Mouse (Mus musculus) heart, embryonic 11.5 days (tissue): ENCODE results near the gene Ggt5. TPM values are rescaled to one million over a fixed set of nuclear protein-coding genes. Genes with fewer than 3 reads are reported as not detected.

Experiments
- ATAC-seq: fragments of 200-750 bp; cut with Nextera tagmentation; replicated peaks from 2 replicates; pipeline ENCODE4 v1.8.0; 2017; ENCODE audit warnings: moderate library complexity; ENCODE audit not compliant: insufficient number of reproducible peaks, low FRiP score, low TSS enrichment
- H3K27ac ChIP-seq: fragments of 300-500 bp; sonication (generic); 2 replicates; pipeline ENCODE4 v1.5.1; 2014; ENCODE audit warnings: mild to moderate bottlenecking, low read depth, low read length
- H3K27me3 ChIP-seq: fragments of 300-500 bp; sonication (generic); 2 replicates; pipeline ENCODE4 v1.6.1; 2014; ENCODE audit warnings: mild to moderate bottlenecking, low read length, mixed read lengths; ENCODE audit not compliant: control insufficient read depth, insufficient read depth
- H3K36me3 ChIP-seq: fragments of 300-500 bp; sonication (generic); 2 replicates; pipeline ENCODE4 v1.6.1; 2014; ENCODE audit warnings: mild to moderate bottlenecking, low read length, moderate library complexity, mixed read lengths; ENCODE audit not compliant: control insufficient read depth, insufficient read depth
- H3K4me1 ChIP-seq: fragments of 300-500 bp; sonication (generic); 2 replicates; pipeline ENCODE4 v1.6.1; 2014; ENCODE audit warnings: low read length; ENCODE audit not compliant: control insufficient read depth, insufficient read depth
- H3K4me2 ChIP-seq: fragments of 300-500 bp; sonication (generic); 2 replicates; pipeline ENCODE4 v1.6.1; 2014; ENCODE audit warnings: mild to moderate bottlenecking, moderate library complexity
- H3K4me3 ChIP-seq: fragments of 300-500 bp; sonication (generic); 2 replicates; pipeline ENCODE4 v1.5.1; 2014; ENCODE audit warnings: low read depth, low read length
- H3K9ac ChIP-seq: fragments of 300-500 bp; sonication (generic); 2 replicates; pipeline ENCODE4 v1.6.1; 2014; ENCODE audit warnings: mild to moderate bottlenecking, low read depth, low read length, moderate library complexity
- H3K9me3 ChIP-seq: fragments of 300-500 bp; sonication (generic); replicated peaks from 2 replicates; pipeline ENCODE4 v1.6.1; 2016; ENCODE audit warnings: low read length; ENCODE audit not compliant: control insufficient read depth
- WGBS: fragments of 180-500 bp; shearing (Covaris S2); extraction: QIAGEN DNeasy Blood & Tissue Kit; methylation state at CpG from one replicate; pipeline ENCODE4 v1.1.7; 2014; ENCODE audit not compliant: insufficient replicate concordance; 5-methylcytosine and 5-hydroxymethylcytosine counted together
- polyA plus RNA-seq: library from polyadenylated mRNA; unstranded; fragments of >200 nt; fragmentation: Nextera tagmentation; extraction: Ambion mirVana; gene quantifications from 2 replicates; pipeline ENCODE4 v1.2.1, GENCODE M21; 2014

The Ggt5 gene
- polyA plus RNA-seq, 1 experiment from 2014 or later, result 2.8 TPM

GRCm38 (mm10) chr10:75635019-75635692 is 46.0 kb downstream of the Ggt5 start:
- no peak overlapping the region for H3K4me3 ChIP-seq
- H3K9me3 ChIP-seq, result no peaks in the 10 kb centered on the region
- H3K9ac ChIP-seq, result no peak overlapping the region
- no peak for ATAC-seq
- no peaks in the 10 kb centered on the region for H3K36me3 ChIP-seq
- no peaks in the 10 kb centered on the region for H3K4me1 ChIP-seq
- H3K4me2 ChIP-seq, result no peak overlapping the region
- no peaks in the 10 kb centered on the region for H3K27me3 ChIP-seq
- H3K27ac ChIP-seq, result no peak overlapping the region
- 62% methylated on average over 14 of the region's 14 CpGs for WGBS

GRCm38 (mm10) chr10:75635693-75636055 is 46.5 kb downstream of the Ggt5 start:
- H3K36me3 ChIP-seq, result no peaks in the 10 kb centered on the region
- no peak overlapping the region for H3K4me2 ChIP-seq
- no peaks in the 10 kb centered on the region for H3K27me3 ChIP-seq
- H3K27ac ChIP-seq, result no peak overlapping the region
- no peak overlapping the region for H3K4me3 ChIP-seq
- ATAC-seq, result 0 out of 2 replicates have a peak, but pooled peaks have one; percentile 43
- H3K9ac ChIP-seq, result no peak overlapping the region
- no peaks in the 10 kb centered on the region for H3K9me3 ChIP-seq
- 5% methylated on average over 9 of the region's 9 CpGs for WGBS
- H3K4me1 ChIP-seq, result no peaks in the 10 kb centered on the region

GRCm38 (mm10) chr10:75636084-75636786 is 47.1 kb downstream of the Ggt5 start:
- Histone ChIP-seq H3K9me3 (no peaks in the 10 kb centered on the region), H3K36me3 (no peaks in the 10 kb centered on the region), H3K4me2 (no peak overlapping the region), H3K27me3 (no peaks in the 10 kb centered on the region), H3K4me1 (no peaks in the 10 kb centered on the region), H3K27ac (no peak overlapping the region), H3K9ac (no peak overlapping the region), H3K4me3 (no peak overlapping the region)
- no peak for ATAC-seq
- 84% methylated on average over 12 of the region's 12 CpGs for WGBS

DNA sequence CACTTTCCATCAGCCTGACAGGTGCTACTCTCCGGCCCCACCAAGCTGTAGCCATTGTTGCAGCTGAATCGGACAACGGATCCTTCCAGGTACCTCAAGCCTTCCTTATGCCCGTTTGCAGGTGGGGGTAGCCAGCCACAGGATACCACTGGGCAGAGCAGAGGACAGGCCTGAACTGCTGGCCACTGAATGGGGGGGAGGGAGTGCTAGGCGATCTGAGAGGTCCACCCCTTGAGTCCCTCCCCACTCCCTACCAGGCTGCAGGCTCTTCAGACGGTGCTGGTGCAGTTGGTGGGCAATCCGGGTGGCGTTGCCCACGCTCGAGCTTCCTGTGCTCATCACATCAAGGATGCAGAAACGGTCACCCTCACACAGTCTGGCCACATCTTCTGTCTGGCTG is 48.6 kb downstream of the Ggt5 start:
- H3K4me3 ChIP-seq, result no peak overlapping the region

DNA sequence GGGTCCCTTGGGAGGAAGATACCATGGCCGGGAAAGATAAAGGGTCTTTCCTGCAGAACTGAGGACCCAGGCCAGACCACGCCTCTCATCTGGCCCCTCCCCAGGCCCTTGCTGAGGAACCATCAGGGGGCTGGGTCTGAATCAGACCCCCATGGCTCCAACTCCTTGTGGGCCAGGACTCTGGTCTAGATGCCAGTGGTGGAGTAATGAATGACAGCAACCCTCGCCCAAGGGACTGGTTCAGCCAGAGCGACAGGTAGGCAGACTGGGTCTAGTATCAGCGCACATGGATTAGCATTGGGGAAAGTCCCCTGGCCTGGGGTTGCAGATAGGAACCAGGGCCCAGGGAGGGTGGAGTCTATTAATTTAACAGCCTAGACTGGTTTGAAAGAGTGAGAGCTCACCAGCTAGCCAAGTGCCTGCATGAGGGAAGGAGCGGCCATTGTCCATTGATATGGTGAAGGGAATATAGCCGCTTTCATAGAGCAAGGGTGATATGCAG is 52.6 kb downstream of the Ggt5 start:
- WGBS, result 79% methylated on average over 7 of the region's 7 CpGs
- no peaks in the 10 kb centered on the region for H3K9me3 ChIP-seq
- peaks cover 2% of the 10 kb centered on the region; the same call in 1 of the 2 replicates for H3K36me3 ChIP-seq
- no peak overlapping the region for H3K4me3 ChIP-seq
- H3K4me1 ChIP-seq, result peaks cover 9% of the 10 kb centered on the region
- H3K9ac ChIP-seq, result no peak overlapping the region
- no peak for ATAC-seq
- no peaks in the 10 kb centered on the region for H3K27me3 ChIP-seq
- H3K27ac ChIP-seq, result no peak overlapping the region
- no peak overlapping the region for H3K4me2 ChIP-seq

More for the DNA sequence above, 48.6 kb downstream of the Ggt5 start:
- H3K27ac ChIP-seq, result no peak overlapping the region
- 83% methylated on average over 11 of the region's 11 CpGs for WGBS
- ATAC-seq, result 0 out of 2 replicates have a peak, but pooled peaks have one; percentile 5
- no peak overlapping the region for H3K9ac ChIP-seq
- H3K36me3 ChIP-seq, result no peaks in the 10 kb centered on the region
- H3K27me3 ChIP-seq, result no peaks in the 10 kb centered on the region
- no peaks in the 10 kb centered on the region for H3K9me3 ChIP-seq
- H3K4me2 ChIP-seq, result no peak overlapping the region
- H3K4me1 ChIP-seq, result no peaks in the 10 kb centered on the region

- ATAC-seq, result no peak
- H3K9ac ChIP-seq, result no peak overlapping the region
- H3K27me3 ChIP-seq, result no peaks in the 10 kb centered on the region
- no peak overlapping the region for H3K4me3 ChIP-seq
- H3K9me3 ChIP-seq, result no peaks in the 10 kb centered on the region
- H3K36me3 ChIP-seq, result peaks cover 4% of the 10 kb centered on the region; the same call in 1 of the 2 replicates
- peaks cover 12% of the 10 kb centered on the region for H3K4me1 ChIP-seq
- no peak overlapping the region for H3K27ac ChIP-seq
- no peak overlapping the region for H3K4me2 ChIP-seq
- WGBS, result 76% methylated on average over 9 of the region's 9 CpGs
Observed at GRCm38 (mm10) chr10:75642436-75642835, 53.3 kb downstream of the Ggt5 start.

- Histone ChIP-seq H3K4me3 (no peak overlapping the region), H3K27ac (no peak overlapping the region), H3K4me2 (no peak overlapping the region), H3K9ac (0 out of 2 replicates have a peak overlapping the region, but pooled peaks have one; percentile 34), H3K27me3 (no peaks in the 10 kb centered on the region), H3K36me3 (peaks cover 6% of the 10 kb centered on the region; the same call in 1 of the 2 replicates), H3K9me3 (no peaks in the 10 kb centered on the region), H3K4me1 (peaks cover 14% of the 10 kb centered on the region)
- 83% methylated on average over 2 of the region's 2 CpGs for WGBS
- ATAC-seq, result no peak
Observed at GRCm38 (mm10) chr10:75642891-75643290, 53.8 kb downstream of the Ggt5 start.

GRCm38 (mm10) chr10:75643741-75644343 is 54.7 kb downstream of the Ggt5 start, which contains the start of gene Susd2:
Susd2 (minus strand) TSS chr10:75644008.
- Histone ChIP-seq H3K9ac (peak within 1 kb of the TSS; percentile 52), H3K4me2 (peak within 1 kb of the TSS; percentile 44), H3K27ac (no peak within 1 kb of the TSS), H3K27me3 (no peaks in the 10 kb centered on the region), H3K4me3 (peak within 1 kb of the TSS; percentile 3; the same call in 1 of the 2 replicates), H3K9me3 (no peaks in the 10 kb centered on the region), H3K36me3 (peaks cover 6% of the 10 kb centered on the region; the same call in 1 of the 2 replicates), H3K4me1 (peaks cover 14% of the 10 kb centered on the region)
- ATAC-seq, result 0 out of 2 replicates have a peak, but pooled peaks have one; percentile 60
- WGBS, result 3% methylated on average over 11 of the region's 11 CpGs
